Mouse (Mus musculus) ES-E14 (cell line): ENCODE results near the gene Junb. TPM values are rescaled to one million over a fixed set of nuclear protein-coding genes. Genes with fewer than 3 reads are reported as not detected.

Experiments used
- DNase-seq: peaks from one replicate; pipeline ENCODE4 v3.0.0-alpha.2; 2013; ENCODE audit warnings: low read depth, low spot score
- H3K27ac ChIP-seq: 2 replicates; pipeline ENCODE4 v1.5.1; 2012; ENCODE audit warnings: low read depth, mild to moderate bottlenecking, low read length, moderate library complexity, mixed read lengths; ENCODE audit not compliant: poor library complexity, insufficient read depth, severe bottlenecking
- H3K36me3 ChIP-seq: 2 replicates; pipeline ENCODE4 v1.6.1; 2012; ENCODE audit warnings: mild to moderate bottlenecking, low read length, moderate library complexity, mixed read lengths; ENCODE audit not compliant: control insufficient read depth, poor library complexity, insufficient read depth, severe bottlenecking
- H3K4me1 ChIP-seq, 2 experiments: fragments of 150-350 bp in 1 of 2; sonication (generic) in 1 of 2; 2 replicates each; pipeline ENCODE4 v1.6.1; 2012; ENCODE audit warnings: low read length in 2 of 2, mild to moderate bottlenecking in 1 of 2, mixed read lengths in 1 of 2; ENCODE audit not compliant: control insufficient read depth in 2 of 2, insufficient read depth in 2 of 2, poor library complexity in 1 of 2
- H3K4me3 ChIP-seq, 2 experiments: fragments of 150-350 bp in 1 of 2; sonication (generic) in 1 of 2; 2 replicates each; pipeline ENCODE4 v1.5.1; 2012; ENCODE audit warnings: low read length in 2 of 2, low read depth in 1 of 2, mild to moderate bottlenecking in 1 of 2, mixed read lengths in 1 of 2; ENCODE audit not compliant: insufficient read depth in 1 of 2, poor library complexity in 1 of 2, severe bottlenecking in 1 of 2
- H3K9ac ChIP-seq: 2 replicates; pipeline ENCODE4 v1.6.1; 2012; ENCODE audit warnings: low read depth, mild to moderate bottlenecking, low read length, mixed read lengths; ENCODE audit not compliant: poor library complexity, insufficient read depth, severe bottlenecking
- H3K9me3 ChIP-seq: fragments of 150-350 bp; sonication (generic); 2 replicates; pipeline ENCODE4 v1.6.1; 2012; ENCODE audit warnings: low read depth, mild to moderate bottlenecking, low read length; ENCODE audit not compliant: control insufficient read depth, insufficient read depth
- CHD2 ChIP-seq: IDR thresholded peaks from 2 replicates; pipeline ENCODE4 v1.6.1; 2014; ENCODE audit warnings: mild to moderate bottlenecking, low read depth, low read length, inconsistent platforms
- HCFC1 ChIP-seq: IDR thresholded peaks from 2 replicates; pipeline ENCODE4 v1.6.1; 2012; ENCODE audit warnings: low read length, inconsistent platforms, borderline replicate concordance; ENCODE audit not compliant: insufficient read depth
- MAFK ChIP-seq: IDR thresholded peaks from 2 replicates; pipeline ENCODE4 v1.6.1; 2014; ENCODE audit warnings: mild to moderate bottlenecking, low read depth, low read length, inconsistent platforms; ENCODE audit not compliant: insufficient read depth
- ZC3H11A ChIP-seq: IDR thresholded peaks from 2 replicates; pipeline ENCODE4 v1.6.1; 2012; ENCODE audit warnings: low read depth, mild to moderate bottlenecking, inconsistent platforms, low read length, borderline replicate concordance
- ZNF384 ChIP-seq: IDR thresholded peaks from 2 replicates; pipeline ENCODE4 v1.6.1; 2012; ENCODE audit warnings: low read depth, low read length, inconsistent platforms
- in situ Hi-C, 2 experiments: fragments of 600-800 bp; cut with MboI; formaldehyde crosslinking; loops; one replicate each; pipeline ENCODE4 v1.15.1; 2025; ENCODE audit warnings: low sequenced_read_pairs in 2 of 2, inconsistent platforms in 1 of 2; ENCODE audit not compliant: unreplicated experiment in 2 of 2
- total RNA-seq: library from RNA; depleted of rRNA; stranded (reverse); fragments of 300-350 nt; gene quantifications from 2 replicates; pipeline ENCODE4 v1.2.3, GENCODE M21; 2012

Gene Junb
- total RNA-seq, 1 experiment, result 57.6 TPM

GRCm38 (mm10) chr8:84979599-84980421 is 1.3 kb upstream of the Junb start:
- in situ Hi-C loops, result no loop called here
- H3K36me3 ChIP-seq, result no peaks in the 10 kb centered on the region
- no peaks in the 10 kb centered on the region for H3K9me3 ChIP-seq
- no peak for DNase-seq
- peak overlapping the region; percentile 57 for H3K9ac ChIP-seq
- TF ChIP-seq HCFC1 (0 out of 2 replicates have a peak, but pooled peaks have one; percentile 46), CHD2 (no peak)
- peak overlapping the region; percentile 64 to 77 for H3K4me3 ChIP-seq
- peaks cover 11 to 25% of the 10 kb centered on the region in 2 experiments; a peak in 3 of 4 replicates for H3K4me1 ChIP-seq
- H3K27ac ChIP-seq, result peak overlapping the region; percentile 70

GRCm38 (mm10) chr8:84977435-84978247 is 877 bp downstream of the Junb start:
- Histone ChIP-seq H3K4me3 (peak overlapping the region; percentile 59 to 83), H3K9ac (peak overlapping the region; percentile 86), H3K27ac (peak overlapping the region; percentile 65), H3K9me3 (no peaks in the 10 kb centered on the region), H3K4me1 (peaks cover 7 to 16% of the 10 kb centered on the region in 2 experiments; a peak in 3 of 4 replicates), H3K36me3 (peaks cover 3% of the 10 kb centered on the region)
- DNase-seq, result no peak
- TF ChIP-seq ZC3H11A (no peak), CHD2 (no peak), ZNF384 (no peak), HCFC1 (0 out of 2 replicates have a peak, but pooled peaks have one; percentile 15)
- in situ Hi-C loops, result no loop called here

GRCm38 (mm10) chr8:84976763-84977434 is 1.6 kb downstream of the Junb start:
- H3K4me1 ChIP-seq, result peaks cover 7 to 10% of the 10 kb centered on the region in 2 experiments; a peak in 3 of 4 replicates
- H3K9me3 ChIP-seq, result no peaks in the 10 kb centered on the region
- no peak for TF ChIP-seq ZC3H11A
- no peak for TF ChIP-seq MAFK
- DNase-seq, result no peak
- H3K4me3 ChIP-seq, result peak overlapping the region; percentile 59 to 83
- peaks cover 3% of the 10 kb centered on the region for H3K36me3 ChIP-seq
- H3K9ac ChIP-seq, result peak overlapping the region; percentile 86
- peak overlapping the region; percentile 65 for H3K27ac ChIP-seq
- in situ Hi-C loops, result no loop called here

GRCm38 (mm10) chr8:84976031-84976762 is 2.3 kb downstream of the Junb start:
- peak; percentile 26; the same call in 1 of the 2 replicates for TF ChIP-seq CHD2
- no peak; the same call in 1 of the 2 replicates for TF ChIP-seq HCFC1
- TF ChIP-seq MAFK, result no peak

More at GRCm38 (mm10) chr8:84976031-84976762, 2.3 kb downstream of the Junb start:
- Histone ChIP-seq H3K9ac (peak overlapping the region; percentile 86), H3K4me1 (peaks cover 6 to 7% of the 10 kb centered on the region in 2 experiments; a peak in 3 of 4 replicates), H3K27ac (peak overlapping the region; percentile 85), H3K9me3 (no peaks in the 10 kb centered on the region), H3K36me3 (peaks cover 10% of the 10 kb centered on the region), H3K4me3 (peak overlapping the region; percentile 59 to 83)
- in situ Hi-C loops, result no loop called here
- DNase-seq, result no peak
